Mouse (Mus musculus): ENCODE measurements around the gene Npr1. TPM values are rescaled to one million over a fixed set of nuclear protein-coding genes. Genes with fewer than 3 reads are reported as not detected.

Gene Npr1
- total RNA-seq (2017), result not detected in 3 replicates

DNA sequence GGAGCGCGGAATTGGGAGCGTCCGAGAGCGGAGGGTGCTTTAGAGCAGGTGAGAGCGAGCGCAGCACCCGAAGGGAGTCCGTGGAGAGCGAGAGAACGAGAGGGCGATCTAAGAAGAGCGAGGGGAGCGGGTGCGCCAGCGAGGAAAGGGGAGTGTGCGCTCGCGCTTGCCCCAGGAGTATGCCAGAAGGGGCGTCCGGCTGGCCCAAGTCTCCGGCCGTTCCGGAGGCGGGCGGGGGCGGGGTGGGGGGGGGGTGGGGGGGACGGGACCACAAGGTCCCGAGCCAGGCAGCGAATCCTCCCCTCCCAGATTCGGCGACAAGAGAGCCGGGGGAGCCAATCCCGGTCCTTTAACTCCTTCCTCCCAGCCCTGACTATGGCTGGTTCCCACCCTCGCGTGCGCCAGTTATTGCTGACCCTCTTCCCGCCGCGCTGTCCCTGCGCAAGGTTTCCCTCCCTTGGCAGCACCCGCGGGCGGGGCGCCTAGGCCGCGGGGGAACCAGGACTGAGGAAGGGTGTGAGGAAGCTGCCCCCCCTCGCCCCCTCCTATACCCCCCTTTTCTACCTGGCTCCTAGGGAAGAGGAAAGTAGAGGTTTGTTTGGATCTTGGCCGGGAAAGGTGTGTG, at the start of gene Npr1:
Gene Npr1 (minus strand): TSS at position 181 of the 625 bp plus-strand sequence.
- ATAC-seq (replicated peaks; ENCODE audit: insufficient number of reproducible peaks, low FRiP score, low TSS enrichment, poor library complexity, severe bottlenecking), result peak; percentile 19; the same call in 1 of the 2 replicates

DNA sequence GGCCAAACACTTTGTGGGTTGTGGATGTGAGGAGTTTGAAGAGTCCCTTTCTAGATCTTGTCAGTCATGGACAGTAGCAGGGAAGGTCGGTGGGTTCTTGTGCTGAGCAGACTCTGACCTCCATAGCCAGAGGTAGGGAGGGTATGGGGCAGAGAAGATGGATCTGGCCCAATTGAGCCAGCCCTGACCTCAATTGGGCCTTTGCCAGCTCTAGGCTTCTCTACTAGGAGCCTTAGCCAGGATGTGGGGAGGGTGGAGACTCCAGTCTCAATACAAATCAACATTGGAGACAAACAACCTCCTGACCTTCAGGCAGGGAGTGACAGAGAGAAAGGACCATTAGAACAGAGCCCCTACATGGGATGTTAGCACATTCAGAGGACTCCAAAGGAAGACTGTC, 49.6 kb upstream of the Npr1 start:
- no peak for ATAC-seq (replicated peaks; ENCODE audit: insufficient number of reproducible peaks, low FRiP score, low TSS enrichment, poor library complexity, severe bottlenecking)

DNA sequence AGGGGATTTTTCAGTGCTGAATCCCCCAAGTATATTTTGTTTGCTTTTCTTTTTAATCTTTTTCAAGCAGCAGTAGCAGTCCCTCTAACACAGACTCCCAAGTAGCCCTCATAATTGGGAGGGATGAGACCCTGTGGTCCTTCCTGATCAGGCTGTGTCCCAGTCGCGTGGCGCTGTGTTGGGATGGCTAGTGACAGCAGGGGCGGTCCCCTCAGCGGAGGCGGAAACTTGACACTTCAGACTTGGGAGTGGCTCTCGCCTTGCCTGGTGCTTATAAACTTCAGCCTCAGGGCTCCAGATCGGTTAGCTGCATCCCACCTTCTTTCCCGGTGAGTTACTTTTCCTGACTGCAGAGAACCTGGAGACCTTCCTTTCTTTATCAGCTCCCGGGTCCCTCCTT, 49.0 kb upstream of the Npr1 start:
- peak; percentile 36; the same call in 1 of the 2 replicates for ATAC-seq (replicated peaks; ENCODE audit: insufficient number of reproducible peaks, low FRiP score, low TSS enrichment, poor library complexity, severe bottlenecking)

DNA sequence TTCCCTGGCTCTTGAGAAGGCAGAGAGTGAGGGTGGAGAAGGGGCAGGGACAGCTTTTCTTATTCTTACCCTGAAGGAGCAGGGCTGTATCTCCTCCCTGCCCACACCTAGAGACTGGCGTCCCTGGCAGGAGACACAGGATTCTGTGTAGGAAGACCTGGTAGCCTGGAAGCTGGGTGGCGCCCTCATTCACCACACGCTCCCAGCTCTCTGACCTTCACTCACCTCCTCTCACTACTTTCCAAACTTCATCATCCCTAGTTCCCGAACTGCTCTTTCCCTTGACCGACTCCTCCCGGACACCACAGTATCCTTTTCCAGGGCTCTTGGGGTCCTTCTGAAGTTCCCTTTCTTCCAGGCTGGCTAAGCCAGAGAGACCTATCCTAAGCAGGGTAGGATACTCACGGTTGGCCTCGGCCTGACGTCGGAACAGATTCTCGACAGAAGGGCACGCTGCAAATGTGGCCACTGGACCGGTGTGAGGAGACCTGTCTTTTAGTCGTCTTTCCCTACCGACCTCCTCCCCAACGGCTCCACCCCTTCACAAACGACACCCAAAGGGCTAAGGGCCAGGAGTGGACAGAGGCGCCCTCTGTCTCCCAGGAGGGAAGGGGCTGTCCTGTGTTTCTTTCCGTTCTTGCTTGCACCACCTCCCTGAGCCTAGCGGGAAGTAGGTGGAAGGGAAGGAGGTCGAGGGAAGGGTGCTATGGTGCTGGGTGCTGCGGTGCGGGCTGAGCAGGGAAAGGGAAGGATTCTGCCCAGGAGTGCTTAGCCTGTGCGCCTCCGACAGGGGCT, 48.3 kb upstream of the Npr1 start, which contains the start of the genes S100a1 and S100a13:
Gene S100a1 (minus strand): TSS at position 597 of the 795 bp plus-strand sequence.
Gene S100a13 (plus strand): TSS at position 640 of the 795 bp plus-strand sequence.
- peak; percentile 48 for ATAC-seq (replicated peaks; ENCODE audit: insufficient number of reproducible peaks, low FRiP score, low TSS enrichment, poor library complexity, severe bottlenecking)

DNA sequence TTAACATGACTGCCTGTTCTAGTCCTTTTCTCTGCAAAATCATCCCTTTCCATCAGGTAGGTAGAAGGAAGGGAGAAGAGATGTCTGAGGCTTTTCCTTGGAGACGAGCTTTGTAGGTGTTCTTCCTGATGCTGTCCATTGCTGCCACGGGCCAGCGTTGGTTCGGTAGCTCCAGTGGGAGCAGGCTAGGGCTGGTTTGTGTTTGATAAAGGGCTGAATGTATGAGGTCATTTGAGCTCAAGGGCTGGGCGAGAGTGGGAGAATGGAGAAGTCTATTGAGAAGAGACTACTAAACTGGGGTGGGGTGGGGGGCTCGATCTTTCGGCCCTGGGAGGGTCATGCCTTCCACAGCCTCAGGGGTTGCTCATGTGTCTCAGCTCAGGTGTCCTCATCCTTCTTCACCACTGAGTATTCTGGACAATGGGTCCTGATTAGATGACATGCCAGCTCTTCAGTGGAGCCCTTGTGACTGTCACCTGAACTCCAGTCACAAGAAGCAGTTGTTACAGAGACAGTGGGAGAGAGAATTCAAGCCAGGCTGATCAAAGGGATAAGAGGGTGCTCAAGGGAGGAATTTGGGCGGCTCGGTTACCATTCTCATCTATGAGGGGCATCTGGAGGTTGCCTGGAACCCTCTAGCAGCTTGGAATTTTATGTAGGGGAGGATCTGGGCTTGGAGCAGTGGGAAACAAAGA, 47.4 kb upstream of the Npr1 start:
- ATAC-seq (replicated peaks; ENCODE audit: insufficient number of reproducible peaks, low FRiP score, low TSS enrichment, poor library complexity, severe bottlenecking), result no peak

DNA sequence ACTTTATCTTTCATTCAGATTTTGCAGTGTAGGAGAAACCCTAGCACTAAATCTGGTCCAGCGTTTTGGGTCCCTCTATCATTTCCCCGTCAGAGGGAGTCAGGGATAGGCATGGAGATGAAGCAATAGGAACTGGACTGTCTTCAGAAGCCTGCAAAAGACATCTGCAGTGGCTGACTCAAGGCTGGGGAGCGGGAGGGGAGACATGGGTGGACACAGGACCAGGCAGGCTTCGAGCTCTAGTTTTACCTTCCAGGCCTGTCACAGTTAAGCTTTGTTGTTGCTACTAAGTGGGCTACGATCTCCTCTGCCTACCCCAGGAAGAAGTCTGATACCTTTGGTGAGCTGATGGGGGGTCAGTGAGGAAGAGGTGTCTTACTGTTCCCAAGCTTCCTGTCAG, 46.6 kb upstream of the Npr1 start:
- ATAC-seq (replicated peaks; ENCODE audit: insufficient number of reproducible peaks, low FRiP score, low TSS enrichment, poor library complexity, severe bottlenecking), result no peak

DNA sequence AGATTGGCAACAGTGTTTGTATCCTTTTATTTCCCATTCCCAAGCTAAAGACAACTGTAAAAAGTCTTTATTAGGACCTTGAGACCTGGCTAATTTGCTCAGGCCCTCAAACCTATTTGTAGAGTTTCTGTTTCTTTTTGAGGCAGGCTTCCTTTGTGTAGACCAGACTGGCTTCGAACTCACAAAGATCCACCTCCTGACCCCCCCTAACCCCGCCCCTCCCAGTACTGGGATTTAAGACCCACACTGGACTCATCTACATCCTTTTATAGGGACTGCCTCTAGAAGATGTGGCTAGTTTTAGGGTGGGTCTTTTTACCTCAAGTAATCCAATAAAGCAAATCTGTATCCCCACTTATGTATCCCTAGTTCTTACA, 44.1 kb upstream of the Npr1 start:
- no peak for ATAC-seq (replicated peaks; ENCODE audit: insufficient number of reproducible peaks, low FRiP score, low TSS enrichment, poor library complexity, severe bottlenecking)

DNA sequence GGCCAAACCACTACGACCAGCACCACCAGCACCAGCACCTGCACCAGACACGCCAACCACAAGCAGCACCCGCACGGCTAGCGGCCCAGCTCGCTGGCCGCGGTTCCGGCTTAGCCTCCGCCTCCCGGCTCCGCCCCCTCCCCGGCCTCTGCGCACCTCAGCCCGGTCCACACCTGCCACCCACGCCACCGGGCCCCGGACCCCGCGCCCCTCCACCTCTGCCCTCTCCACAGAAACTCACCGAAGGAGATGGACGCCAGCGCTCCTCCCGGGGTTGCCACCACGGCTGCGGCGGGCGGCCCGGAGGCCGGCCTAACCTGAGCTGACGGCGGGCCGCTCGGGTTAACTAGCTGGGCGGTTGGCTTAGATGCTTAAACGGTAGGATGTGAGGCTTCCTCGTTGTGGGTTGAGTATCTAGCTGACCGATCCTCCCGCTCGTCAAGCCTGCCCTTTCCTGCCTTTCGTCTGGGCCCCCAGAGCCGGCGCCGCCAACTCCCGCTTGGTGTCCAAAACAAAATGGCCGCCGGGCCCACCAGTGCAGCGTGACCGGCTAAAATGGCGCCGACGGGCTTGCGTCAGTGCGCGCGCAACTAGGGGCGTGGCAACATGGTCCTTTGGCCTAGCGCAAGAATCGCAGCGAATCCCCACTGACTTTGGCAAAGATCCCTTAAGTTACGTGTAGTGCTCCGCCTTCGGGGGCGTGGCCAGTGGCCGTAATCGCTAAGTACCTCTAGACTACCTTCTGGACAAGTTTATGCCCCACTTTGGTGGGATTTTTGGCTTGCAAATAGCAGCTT, 43.5 kb upstream of the Npr1 start, which contains the start of gene Chtop:
Gene Chtop (minus strand): TSS at position 549 of the 797 bp plus-strand sequence.
- peak; percentile 87 for ATAC-seq (replicated peaks; ENCODE audit: insufficient number of reproducible peaks, low FRiP score, low TSS enrichment, poor library complexity, severe bottlenecking)

DNA sequence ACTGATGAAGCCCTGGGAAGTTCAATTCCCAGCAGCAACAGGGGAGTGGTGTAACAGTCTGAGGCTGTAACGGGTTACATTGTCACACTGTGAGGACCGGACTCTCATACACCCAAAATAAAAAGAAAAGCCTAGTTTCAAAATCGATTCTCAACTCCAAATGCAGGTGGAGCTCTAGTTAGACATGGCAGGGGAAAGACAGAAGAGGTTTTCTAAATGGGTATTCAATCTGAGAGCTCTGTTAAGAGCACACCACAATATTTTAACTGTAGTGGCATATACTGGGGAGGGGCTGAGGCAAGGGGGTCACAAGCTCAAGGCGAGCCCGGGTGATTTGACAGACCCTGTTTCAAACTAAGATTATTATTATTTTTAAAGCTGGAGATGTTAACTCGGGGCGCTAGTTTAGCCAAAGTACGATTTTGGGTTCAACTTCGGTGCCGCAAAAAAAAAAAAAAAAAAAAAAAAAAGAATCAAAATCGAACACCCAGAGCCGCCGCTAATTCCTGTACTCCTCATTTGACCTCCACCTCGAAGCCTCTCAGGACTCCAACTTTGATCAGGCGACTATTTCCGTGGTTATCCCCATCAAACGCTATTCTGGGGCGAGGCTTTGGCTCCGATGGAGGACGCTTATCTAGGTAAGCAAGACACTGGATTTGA, 42.8 kb upstream of the Npr1 start:
- peak; percentile 14; the same call in 1 of the 2 replicates for ATAC-seq (replicated peaks; ENCODE audit: insufficient number of reproducible peaks, low FRiP score, low TSS enrichment, poor library complexity, severe bottlenecking)

DNA sequence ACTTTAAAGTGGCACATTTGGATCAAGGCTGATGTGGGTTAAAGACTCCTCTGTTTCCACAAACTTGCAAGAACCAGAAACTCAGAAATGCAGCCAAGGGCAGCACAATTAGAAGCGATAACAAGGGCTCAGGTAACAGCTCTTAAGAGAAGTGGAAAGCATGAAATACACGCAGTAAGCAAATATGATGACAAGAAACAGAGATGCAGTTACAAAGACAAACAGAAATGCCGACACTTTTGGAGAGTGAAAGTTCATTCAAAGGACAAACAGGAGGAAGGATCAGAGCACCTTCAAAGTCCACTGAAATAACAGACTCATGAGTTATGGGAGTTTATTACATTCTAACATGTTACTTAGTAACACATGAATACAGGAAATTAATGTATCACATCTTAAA, 40.7 kb upstream of the Npr1 start:
- ATAC-seq (replicated peaks; ENCODE audit: insufficient number of reproducible peaks, low FRiP score, low TSS enrichment, poor library complexity, severe bottlenecking), result no peak

DNA sequence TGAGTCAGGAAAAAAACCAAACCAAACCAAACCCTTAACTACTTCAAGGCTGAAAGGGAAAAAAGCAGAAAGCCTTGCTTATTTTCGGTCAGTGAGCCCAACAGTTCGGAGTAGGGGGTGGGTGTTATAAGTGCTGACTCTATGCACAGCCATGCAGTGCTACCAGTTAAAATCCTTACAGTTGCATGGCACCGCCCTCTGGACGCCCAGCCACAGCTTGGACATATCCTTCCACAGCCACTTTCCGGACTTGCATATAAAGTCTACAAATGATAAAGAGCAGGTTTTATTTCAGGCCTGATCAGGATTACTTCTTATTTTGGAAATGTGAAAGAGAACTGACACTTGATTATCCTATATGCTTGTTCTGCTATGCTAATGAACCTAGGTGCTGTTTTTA, 39.5 kb upstream of the Npr1 start:
- no peak for ATAC-seq (replicated peaks; ENCODE audit: insufficient number of reproducible peaks, low FRiP score, low TSS enrichment, poor library complexity, severe bottlenecking)

DNA sequence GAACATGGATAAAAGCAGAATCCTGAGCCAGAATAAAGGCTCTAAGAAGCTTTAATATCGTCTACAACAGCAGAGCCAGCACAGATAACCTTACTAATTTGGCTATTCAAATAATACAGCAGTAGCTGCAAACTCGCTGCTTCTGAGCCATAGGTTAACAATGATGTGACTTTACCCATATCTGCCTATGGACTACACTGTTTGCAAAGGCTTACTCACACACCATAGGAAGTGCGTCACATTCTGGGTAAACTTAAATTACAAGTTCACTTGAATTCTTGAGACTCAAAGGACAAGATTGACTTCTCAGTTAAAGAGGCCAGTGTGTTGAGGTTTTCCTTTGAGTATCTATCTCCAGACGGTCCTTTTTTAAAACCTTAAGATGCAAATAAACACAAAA, 37.8 kb upstream of the Npr1 start:
- ATAC-seq (replicated peaks; ENCODE audit: insufficient number of reproducible peaks, low FRiP score, low TSS enrichment, poor library complexity, severe bottlenecking), result no peak

DNA sequence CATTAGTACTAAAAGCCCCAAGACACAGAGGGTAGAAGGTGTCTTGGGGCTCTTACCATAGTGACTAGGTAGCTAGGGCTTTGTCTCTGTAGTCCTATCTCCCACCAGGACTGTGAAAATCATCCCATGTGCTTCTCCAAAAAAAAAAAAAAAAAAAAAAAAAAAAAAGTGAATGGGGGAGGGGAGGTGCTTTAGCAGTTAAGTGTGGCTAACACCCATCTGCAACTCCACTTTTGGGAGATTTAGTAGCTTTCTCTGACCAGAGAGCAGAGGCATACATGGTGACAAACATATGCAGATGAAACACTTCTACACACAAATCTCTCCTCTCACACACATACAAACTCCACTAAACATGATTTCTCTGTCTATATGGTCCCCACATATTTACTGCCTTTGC, 31.9 kb upstream of the Npr1 start:
- no peak for ATAC-seq (replicated peaks; ENCODE audit: insufficient number of reproducible peaks, low FRiP score, low TSS enrichment, poor library complexity, severe bottlenecking)

DNA sequence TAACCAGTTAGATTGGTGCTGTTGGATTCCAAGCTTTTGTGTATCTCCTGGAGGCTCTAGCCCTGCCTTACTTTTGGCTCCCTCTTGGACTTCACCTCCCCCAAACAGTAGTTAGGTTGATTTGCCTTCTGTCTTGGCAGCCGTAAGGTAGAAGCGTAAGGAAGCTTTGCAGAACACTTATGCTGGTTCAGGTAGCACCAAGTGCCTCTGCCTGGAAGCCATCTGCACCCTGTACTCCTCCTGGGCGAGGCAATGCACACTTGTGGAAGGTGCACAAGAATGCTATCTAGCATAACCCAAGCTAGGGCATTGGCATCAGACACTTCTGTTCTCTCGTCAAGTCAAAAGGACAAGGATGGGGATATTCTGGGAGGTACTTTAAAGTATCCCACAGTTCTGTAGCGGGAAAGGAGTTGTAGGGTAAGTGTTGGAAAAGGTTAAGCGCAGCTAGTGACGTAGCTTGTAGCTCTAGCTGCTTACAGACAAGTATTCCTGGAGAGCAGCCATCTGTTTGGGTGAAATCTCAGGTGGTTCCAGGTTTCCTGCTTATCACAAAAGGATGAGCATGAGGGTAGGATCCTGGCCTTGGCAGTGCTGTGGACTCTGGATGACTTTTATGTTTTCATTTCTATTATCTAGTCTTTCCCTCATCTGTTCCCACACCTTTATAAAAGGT, 30.3 kb upstream of the Npr1 start:
- no peak for ATAC-seq (replicated peaks; ENCODE audit: insufficient number of reproducible peaks, low FRiP score, low TSS enrichment, poor library complexity, severe bottlenecking)

DNA sequence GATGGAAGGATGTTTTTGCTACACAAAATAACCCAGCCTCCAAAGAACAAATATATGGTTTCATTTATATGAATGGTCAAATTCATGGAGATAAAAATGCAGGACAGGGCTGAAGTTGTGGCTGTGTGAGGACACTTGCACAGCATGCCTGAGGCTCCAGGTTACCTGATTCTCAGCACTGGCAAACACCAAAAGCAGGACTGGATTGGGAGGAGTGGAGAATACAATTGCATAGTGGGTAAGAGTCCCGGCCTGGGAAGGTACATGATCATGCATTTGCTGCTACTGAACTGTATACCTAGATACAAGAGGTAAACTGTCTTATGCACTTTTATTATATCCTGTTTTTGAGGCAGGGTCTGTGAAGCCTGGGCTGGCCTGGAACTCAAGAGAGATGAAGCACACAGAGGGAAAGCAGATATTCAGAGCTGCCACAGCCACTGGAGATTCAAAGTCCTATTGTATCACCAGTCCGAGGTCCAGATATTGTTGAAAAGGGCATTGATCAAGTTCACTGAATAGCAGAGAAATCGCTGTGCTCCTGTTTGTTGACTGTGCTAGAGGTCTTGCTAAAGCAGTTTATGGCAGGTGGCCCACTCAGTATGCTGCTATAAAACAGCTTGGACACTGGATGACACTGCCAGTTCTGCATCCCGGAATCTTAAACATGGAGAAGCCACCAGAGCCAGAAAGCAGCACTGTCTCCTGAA, 28.3 kb upstream of the Npr1 start:
- ATAC-seq (replicated peaks; ENCODE audit: insufficient number of reproducible peaks, low FRiP score, low TSS enrichment, poor library complexity, severe bottlenecking), result no peak

DNA sequence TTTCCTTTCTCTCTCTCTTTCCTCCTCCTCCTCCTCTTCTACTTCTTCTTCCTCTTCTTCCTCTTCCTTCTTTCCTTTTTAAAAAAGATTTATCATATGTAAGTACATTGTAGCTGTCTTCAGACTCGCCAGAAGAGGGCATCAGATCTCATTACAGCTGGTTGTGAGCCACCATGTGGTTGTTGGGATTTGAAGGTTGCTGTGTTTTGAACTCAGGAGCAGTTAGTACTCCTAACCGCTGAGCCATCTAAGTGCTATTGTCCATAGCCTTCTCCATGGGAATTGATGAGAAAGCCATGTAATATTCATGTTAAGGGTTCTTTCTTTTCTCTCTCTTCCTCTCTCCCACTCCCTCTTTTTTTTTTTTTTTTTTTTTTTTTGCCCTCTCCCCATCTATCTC, 25.7 kb upstream of the Npr1 start:
- 0 out of 2 replicates have a peak, but pooled peaks have one; percentile 16 for ATAC-seq (replicated peaks; ENCODE audit: insufficient number of reproducible peaks, low FRiP score, low TSS enrichment, poor library complexity, severe bottlenecking)

DNA sequence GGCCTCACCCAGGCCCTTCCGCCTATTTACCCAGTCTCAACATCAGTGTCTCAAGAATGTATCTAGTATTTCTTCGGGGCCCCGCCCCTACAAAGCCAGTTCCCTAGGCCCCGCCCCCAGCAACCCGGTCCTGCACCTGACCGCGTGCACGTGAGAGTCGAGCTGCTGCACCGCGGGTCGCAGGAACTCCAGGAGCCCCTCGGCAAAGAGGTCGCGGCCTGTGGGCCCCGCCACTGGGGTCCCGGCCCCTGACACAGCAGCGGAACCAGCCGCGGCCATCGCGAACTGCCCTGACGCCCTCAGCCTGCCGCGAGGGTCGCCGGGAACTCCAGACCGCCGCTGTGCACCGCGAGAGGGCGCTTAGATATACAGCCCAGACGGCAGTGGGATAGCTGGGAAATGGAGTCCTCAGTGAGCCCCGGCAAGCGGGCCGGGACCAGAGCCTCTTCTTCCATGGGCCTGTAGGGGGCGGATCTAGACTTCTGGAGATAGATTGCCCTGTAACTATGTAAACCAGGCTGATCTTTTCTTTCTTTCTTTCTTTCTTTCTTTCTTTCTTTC, 25.1 kb upstream of the Npr1 start, which contains the start of gene Snapin:
Gene Snapin (minus strand): TSS at position 338 of the 561 bp plus-strand sequence.
- ATAC-seq (replicated peaks; ENCODE audit: insufficient number of reproducible peaks, low FRiP score, low TSS enrichment, poor library complexity, severe bottlenecking), result peak; percentile 95

Measured in monocyte, adult 5-6 weeks (primary cell).